Mouse (Mus musculus) thymus, postnatal 14 days (tissue): Measurements from ENCODE around the gene Mtmr10.

Experiments used
- DNase-seq: peaks from one replicate; pipeline ENCODE4 v3.0.0; 2021

The Mtmr10 gene

DNA sequence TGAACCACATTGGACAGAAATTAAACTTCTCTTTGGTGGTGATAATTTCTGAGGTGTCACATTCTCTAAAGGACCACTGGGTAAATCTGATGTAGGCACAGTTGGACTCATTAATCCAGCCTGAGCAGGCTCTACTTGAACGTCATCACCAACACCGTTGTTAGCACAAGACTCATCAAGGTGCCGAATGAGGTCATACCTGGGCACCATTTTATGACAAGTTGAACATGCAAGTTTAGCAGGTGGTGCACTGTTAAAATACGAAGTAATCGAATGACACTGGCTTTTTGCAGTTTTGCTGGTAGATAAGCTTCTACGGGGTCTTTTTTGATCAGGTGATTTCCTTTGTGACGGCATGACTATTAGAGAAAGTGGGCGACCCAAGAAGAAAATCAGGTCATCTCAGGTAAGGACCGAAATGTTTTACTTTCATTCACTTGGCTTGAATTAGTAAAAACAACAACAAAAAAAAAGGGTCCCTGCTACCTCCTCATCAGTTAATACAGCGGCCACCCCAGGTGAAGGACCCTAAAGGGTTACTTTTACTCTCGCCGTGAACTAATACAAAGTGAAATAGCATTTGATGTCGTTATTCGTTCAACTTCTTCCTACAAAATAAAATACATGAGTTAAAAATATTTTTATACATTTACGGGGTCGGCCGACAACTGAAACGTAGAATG is 85.8 kb downstream of the Mtmr10 start:
- no peak for DNase-seq

DNA sequence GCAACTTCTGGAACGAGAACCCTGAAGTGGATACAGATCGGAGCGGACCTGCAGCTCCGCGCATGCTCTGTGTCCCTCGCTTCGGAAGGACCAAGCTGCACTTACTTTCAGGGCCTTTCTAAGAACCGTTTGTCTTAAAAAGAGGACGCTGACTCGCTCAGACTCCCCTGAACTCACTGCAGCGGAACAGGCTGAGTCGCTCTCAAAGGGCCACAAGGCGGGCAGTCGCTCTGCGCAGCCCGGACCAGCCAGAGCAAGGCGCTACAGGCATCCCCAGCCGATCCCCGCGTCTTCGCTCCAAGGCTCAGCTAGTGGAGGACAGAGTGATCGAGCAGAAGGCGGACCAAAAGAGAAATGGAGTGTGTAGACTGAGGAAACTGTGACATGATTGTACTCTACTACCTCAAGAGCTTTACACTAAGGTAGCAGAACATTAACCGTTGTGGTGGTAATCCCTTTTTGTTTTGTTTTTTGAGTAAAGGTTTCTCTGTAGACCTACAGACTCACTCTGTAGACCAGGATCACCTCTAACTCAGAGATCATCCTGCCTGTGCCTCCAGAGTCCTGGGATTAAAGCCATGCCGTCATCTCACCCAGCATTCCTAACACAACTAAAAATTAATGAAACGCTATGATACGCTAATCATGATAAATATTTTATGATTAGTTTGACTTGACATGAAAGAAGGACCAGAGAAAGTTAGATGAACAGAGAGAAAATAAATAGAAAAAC is 86.5 kb downstream of the Mtmr10 start, which contains the start of gene Fan1:
Fan1 (minus strand) TSS at position 266 of the 733 bp plus-strand sequence.
- peak; percentile 88 for DNase-seq
